Mouse (Mus musculus) C2C12 (cell line): ENCODE results near the gene Tbce. TPM values are rescaled to one million over a fixed set of nuclear protein-coding genes. Genes with fewer than 3 reads are reported as not detected.
A peak's percentile ranks its signal among the peaks of the same experiment; 100 is the strongest.

Experiments used
- H3K27me3 ChIP-seq: one replicate; pipeline ENCODE4 v1.6.1; 2011; ENCODE audit not compliant: control insufficient read depth, insufficient read depth, insufficient read length
- H3K36me3 ChIP-seq: one replicate; pipeline ENCODE4 v1.6.1; 2011; ENCODE audit not compliant: control insufficient read depth, insufficient read depth
- H3K4me3 ChIP-seq: one replicate; pipeline ENCODE4 v1.5.1; 2011; ENCODE audit warnings: mild to moderate bottlenecking, control low read depth; ENCODE audit not compliant: poor library complexity, insufficient read depth, severe bottlenecking
- H3K79me2 ChIP-seq: one replicate; pipeline ENCODE4 v1.6.1; 2011; ENCODE audit not compliant: control insufficient read depth, insufficient read depth
- H3K79me3 ChIP-seq: one replicate; pipeline ENCODE4 v1.6.1; 2011; ENCODE audit warnings: low read depth, control low read depth
- H3ac ChIP-seq: one replicate; pipeline ENCODE3; 2011; ENCODE audit warnings: low read depth; ENCODE audit not compliant: control insufficient read depth, insufficient read length
- CEBPB ChIP-seq: IDR thresholded peaks from one replicate; pipeline ENCODE4 v1.6.1; 2011; ENCODE audit warnings: low read depth, mild to moderate bottlenecking, control low read depth, moderate library complexity
- CTCF ChIP-seq: IDR thresholded peaks from one replicate; pipeline ENCODE4 v1.5.1; 2011; ENCODE audit not compliant: control insufficient read depth, insufficient read depth, insufficient read length
- FOSL1 ChIP-seq: IDR thresholded peaks from one replicate; pipeline ENCODE4 v1.8.0; 2011; ENCODE audit warnings: mild to moderate bottlenecking, low read length; ENCODE audit not compliant: poor library complexity, insufficient read depth, severe bottlenecking
- MAX ChIP-seq: IDR thresholded peaks from one replicate; pipeline ENCODE4 v1.6.1; 2011; ENCODE audit warnings: mild to moderate bottlenecking, control low read depth
- MYOD1 ChIP-seq: IDR thresholded peaks from one replicate; pipeline ENCODE4 v1.6.1; 2011; ENCODE audit warnings: low read depth; ENCODE audit not compliant: control insufficient read depth, insufficient read length
- MYOG ChIP-seq: IDR thresholded peaks from one replicate; pipeline ENCODE4 v1.6.1; 2011; ENCODE audit not compliant: control insufficient read depth, insufficient read length; ENCODE audit errors: extremely low read depth
- USF1 ChIP-seq: IDR thresholded peaks from one replicate; pipeline ENCODE4 v1.6.1; 2011; ENCODE audit warnings: low read depth, mild to moderate bottlenecking, control low read depth, moderate library complexity
- polyA plus RNA-seq: library from polyadenylated mRNA; unstranded; fragments of >200 nt; fragmentation: generic; extraction: Trizol; gene quantifications from one replicate; pipeline ENCODE4 v1.2.1, GENCODE M21; 2012; ENCODE audit warnings: missing spikeins

The Tbce gene
- polyA plus RNA-seq, 1 experiment: 17.2 TPM

GRCm38 (mm10) chr13:14059582-14059981 lies 20.1 kb upstream of the Tbce start:
- Histone ChIP-seq H3K79me3 (peaks cover 33% of the 10 kb centered on the region), H3K27me3 (no peaks in the 10 kb centered on the region), H3K36me3 (peaks cover 23% of the 10 kb centered on the region), H3K79me2 (peaks cover 52% of the 10 kb centered on the region), H3ac (no peak overlapping the region), H3K4me3 (no peak overlapping the region)
- no peak for TF ChIP-seq CEBPB
- no peak for TF ChIP-seq CTCF
- no peak for TF ChIP-seq FOSL1
- TF ChIP-seq USF1: no peak
- no peak for TF ChIP-seq MAX
- no peak for TF ChIP-seq MYOD1
- no peak for TF ChIP-seq MYOG

- H3K36me3 ChIP-seq: peaks cover 50% of the 10 kb centered on the region
- H3K79me2 ChIP-seq: peaks cover 32% of the 10 kb centered on the region
- TF ChIP-seq CTCF: no peak
- TF ChIP-seq FOSL1: no peak
- TF ChIP-seq USF1: no peak
- TF ChIP-seq MAX: no peak
- TF ChIP-seq MYOG: no peak
- TF ChIP-seq MYOD1: no peak
- no peak for TF ChIP-seq CEBPB
- no peak overlapping the region for H3K4me3 ChIP-seq
- H3K27me3 ChIP-seq: no peaks in the 10 kb centered on the region
- H3K79me3 ChIP-seq: peaks cover 22% of the 10 kb centered on the region
- no peak overlapping the region for H3ac ChIP-seq
Measured at GRCm38 (mm10) chr13:14056801-14057200, 17.4 kb upstream of the Tbce start.

GRCm38 (mm10) chr13:14049878-14050277 lies 10.4 kb upstream of the Tbce start:
- Histone ChIP-seq H3ac (no peak overlapping the region), H3K79me3 (no peaks in the 10 kb centered on the region), H3K27me3 (no peaks in the 10 kb centered on the region), H3K36me3 (peaks cover 49% of the 10 kb centered on the region), H3K4me3 (no peak overlapping the region), H3K79me2 (no peaks in the 10 kb centered on the region)
- no peak for TF ChIP-seq MYOG
- TF ChIP-seq FOSL1: no peak
- no peak for TF ChIP-seq CTCF
- TF ChIP-seq USF1: no peak
- TF ChIP-seq MAX: no peak
- TF ChIP-seq CEBPB: no peak
- TF ChIP-seq MYOD1: no peak

- Histone ChIP-seq H3K79me2 (no peaks in the 10 kb centered on the region), H3ac (no peak overlapping the region), H3K27me3 (no peaks in the 10 kb centered on the region), H3K36me3 (peaks cover 13% of the 10 kb centered on the region), H3K79me3 (no peaks in the 10 kb centered on the region), H3K4me3 (no peak overlapping the region)
- TF ChIP-seq MYOD1: no peak
Measured at GRCm38 (mm10) chr13:14044521-14044920, 5.1 kb upstream of the Tbce start.

- H3K27me3 ChIP-seq: no peaks in the 10 kb centered on the region
- peaks cover 6% of the 10 kb centered on the region for H3K36me3 ChIP-seq
- H3K4me3 ChIP-seq: no peak overlapping the region
- peaks cover 3% of the 10 kb centered on the region for H3K79me3 ChIP-seq
- peaks cover 4% of the 10 kb centered on the region for H3K79me2 ChIP-seq
- H3ac ChIP-seq: no peak overlapping the region
- TF ChIP-seq MYOD1: no peak
- no peak for TF ChIP-seq USF1
- no peak for TF ChIP-seq CEBPB
- TF ChIP-seq CTCF: no peak
- no peak for TF ChIP-seq FOSL1
Measured at GRCm38 (mm10) chr13:14043851-14044250, 4.4 kb upstream of the Tbce start.

- TF ChIP-seq USF1 (no peak), CEBPB (peak; percentile 94), MYOD1 (no peak), MAX (no peak), FOSL1 (peak; percentile 25), MYOG (no peak), CTCF (no peak)
- no peaks in the 10 kb centered on the region for H3K36me3 ChIP-seq
- H3K79me2 ChIP-seq: peaks cover 41% of the 10 kb centered on the region
- peaks cover 36% of the 10 kb centered on the region for H3K79me3 ChIP-seq
- no peak overlapping the region for H3ac ChIP-seq
- H3K27me3 ChIP-seq: no peaks in the 10 kb centered on the region
- H3K4me3 ChIP-seq: peak overlapping the region; percentile 53
Measured at GRCm38 (mm10) chr13:14040186-14040585, 748 bp upstream of the Tbce start.
